Mouse (Mus musculus) liver, postnatal 0 days (tissue): ENCODE data around the gene Pappa. TPM values are rescaled to one million over a fixed set of nuclear protein-coding genes. Genes with fewer than 3 reads are reported as not detected.

Experiments
- ATAC-seq: fragments of 200-750 bp; cut with Nextera tagmentation; 2 replicates; pipeline ENCODE4 v1.8.0; 2017; ENCODE audit warnings: mild to moderate bottlenecking, moderate library complexity
- DNase-seq: peaks from one replicate; pipeline ENCODE4 v3.0.0-alpha.2; 2016
- H3K27ac ChIP-seq: fragments of 300-500 bp; sonication (generic); 2 replicates; pipeline ENCODE4 v1.5.1; 2014; ENCODE audit warnings: antibody characterized with exemption, moderate library complexity, mild to moderate bottlenecking, low read depth
- H3K27me3 ChIP-seq: fragments of 300-500 bp; sonication (generic); 2 replicates; pipeline ENCODE4 v1.6.1; 2014; ENCODE audit warnings: low read length, control low read depth, mixed read lengths; ENCODE audit not compliant: insufficient read depth
- H3K36me3 ChIP-seq: fragments of 300-500 bp; sonication (generic); replicated peaks from 2 replicates; pipeline ENCODE4 v1.6.1; 2014; ENCODE audit warnings: mild to moderate bottlenecking, control low read depth, low read length, moderate library complexity, mixed read lengths; ENCODE audit not compliant: insufficient read depth
- H3K4me1 ChIP-seq: fragments of 300-500 bp; sonication (generic); 2 replicates; pipeline ENCODE4 v1.6.1; 2014; ENCODE audit warnings: antibody characterized with exemption, mild to moderate bottlenecking, control low read depth; ENCODE audit not compliant: insufficient read depth
- H3K4me2 ChIP-seq: fragments of 300-500 bp; sonication (generic); 2 replicates; pipeline ENCODE4 v1.6.1; 2014; ENCODE audit warnings: low read depth, mild to moderate bottlenecking, low read length, moderate library complexity, mixed read lengths
- H3K4me3 ChIP-seq: fragments of 300-500 bp; sonication (generic); 2 replicates; pipeline ENCODE4 v1.5.1; 2014; ENCODE audit warnings: low read depth, low read length
- H3K9ac ChIP-seq: fragments of 300-500 bp; sonication (generic); replicated peaks from 2 replicates; pipeline ENCODE4 v1.6.1; 2014; ENCODE audit warnings: mild to moderate bottlenecking, moderate library complexity
- H3K9me3 ChIP-seq: fragments of 300-500 bp; sonication (generic); 2 replicates; pipeline ENCODE4 v1.6.1; 2016; ENCODE audit warnings: mild to moderate bottlenecking, control low read depth, low read length, mixed read lengths
- CTCF ChIP-seq: sonication (generic); IDR thresholded peaks from 2 replicates; pipeline ENCODE4 v1.5.1; 2016; ENCODE audit warnings: antibody characterized with exemption, low read depth
- EP300 ChIP-seq: IDR thresholded peaks from 2 replicates; pipeline ENCODE4 v1.6.1; 2016; ENCODE audit warnings: antibody characterized with exemption, low read depth, mild to moderate bottlenecking
- WGBS: fragments of 180-500 bp; shearing (Covaris S2); extraction: QIAGEN DNeasy Blood & Tissue Kit; methylation state at CpG from one replicate; pipeline ENCODE4 v1.1.7; 2014; ENCODE audit not compliant: insufficient replicate concordance; 5-methylcytosine and 5-hydroxymethylcytosine counted together
- polyA plus RNA-seq: library from polyadenylated mRNA; unstranded; fragments of >200 nt; fragmentation: Nextera tagmentation; extraction: Ambion mirVana; gene quantifications from 2 replicates; pipeline ENCODE4 v1.2.1, GENCODE M21; 2015

Pappa gene
- polyA plus RNA-seq, 1 experiment from 2014 or later: 0.01 TPM

DNA sequence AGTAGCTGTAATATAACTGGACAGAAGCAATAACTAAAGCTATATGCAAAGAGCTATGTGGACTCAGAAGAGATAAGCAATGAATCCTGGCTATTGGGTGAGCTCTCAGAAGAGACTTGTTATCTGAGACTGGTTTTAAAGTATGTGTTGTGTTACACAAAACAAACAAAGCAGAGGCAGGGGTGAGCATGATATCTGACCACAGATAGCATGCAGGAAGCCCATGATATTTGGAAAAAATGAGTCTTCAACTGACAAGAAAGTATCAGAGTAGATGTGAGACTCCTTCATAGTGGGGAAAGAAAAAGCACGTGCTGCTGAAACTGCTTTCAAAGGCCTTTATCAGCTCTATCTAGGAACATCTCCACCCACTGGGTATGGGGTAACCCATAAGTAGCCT is 161.2 kb downstream of the Pappa start:
- no peak overlapping the region for H3K4me2 ChIP-seq
- no peaks in the 10 kb centered on the region for H3K36me3 ChIP-seq
- no peak overlapping the region for H3K27ac ChIP-seq
- DNase-seq (no peak), ATAC-seq (no peak)
- WGBS: 25% methylated on average over 1 of the region's 1 CpGs
- no peaks in the 10 kb centered on the region for H3K4me1 ChIP-seq
- H3K27me3 ChIP-seq: no peaks in the 10 kb centered on the region
- TF ChIP-seq CTCF: no peak
- no peak for TF ChIP-seq EP300
- H3K4me3 ChIP-seq: no peak overlapping the region
- H3K9ac ChIP-seq: no peak overlapping the region
- no peaks in the 10 kb centered on the region for H3K9me3 ChIP-seq

DNA sequence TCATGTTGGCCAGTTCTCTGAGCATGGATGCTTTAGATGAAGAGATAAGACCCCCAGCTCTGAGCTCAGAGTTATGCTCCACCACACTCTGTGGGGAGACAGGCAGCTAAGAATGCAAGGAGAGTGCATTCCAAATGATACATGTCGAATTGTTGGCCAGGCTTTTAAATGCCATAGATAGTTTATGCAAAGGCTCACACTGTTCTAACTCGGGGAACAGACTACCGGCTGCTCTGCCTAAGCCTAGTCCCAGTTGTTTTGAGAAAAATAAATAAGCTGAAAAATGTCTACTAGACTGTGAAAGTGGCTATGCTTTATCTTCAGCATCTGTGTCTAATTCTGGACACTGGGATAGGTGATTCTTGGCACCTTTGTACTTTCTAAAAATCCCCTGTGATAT is 165.3 kb downstream of the Pappa start:
- H3K9me3 ChIP-seq: no peaks in the 10 kb centered on the region
- H3K27me3 ChIP-seq: no peaks in the 10 kb centered on the region
- no peak overlapping the region for H3K27ac ChIP-seq
- 63% methylated on average over 3 of the region's 3 CpGs for WGBS
- H3K4me3 ChIP-seq: no peak overlapping the region
- no peak overlapping the region for H3K4me2 ChIP-seq
- no peak for DNase-seq
- no peaks in the 10 kb centered on the region for H3K4me1 ChIP-seq
- no peaks in the 10 kb centered on the region for H3K36me3 ChIP-seq
- H3K9ac ChIP-seq: no peak overlapping the region
- ATAC-seq: no peak
- no peak for TF ChIP-seq EP300
- no peak for TF ChIP-seq CTCF

DNA sequence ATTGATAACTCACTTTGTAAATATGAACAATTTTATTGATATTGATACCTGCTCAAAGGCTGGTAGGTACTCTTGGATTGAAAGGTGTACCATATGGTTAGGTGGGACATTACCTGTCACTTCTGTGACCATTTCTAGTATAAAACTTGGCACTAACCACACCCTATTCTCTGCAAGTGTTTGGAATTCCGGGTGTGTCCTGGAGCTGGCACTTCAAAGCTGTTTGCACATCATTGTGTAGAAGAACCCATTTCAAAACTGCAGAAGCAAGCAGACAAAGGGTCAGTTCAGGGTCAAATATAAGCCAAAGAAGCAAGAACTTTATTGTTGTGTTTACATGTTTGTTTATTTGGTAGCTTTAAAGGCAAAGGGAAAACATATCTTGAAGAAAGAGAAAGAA is 171.8 kb downstream of the Pappa start:
- Histone ChIP-seq H3K27ac (no peak overlapping the region), H3K9ac (no peak overlapping the region), H3K36me3 (no peaks in the 10 kb centered on the region), H3K9me3 (no peaks in the 10 kb centered on the region), H3K4me1 (peaks cover 9% of the 10 kb centered on the region), H3K27me3 (no peaks in the 10 kb centered on the region), H3K4me2 (no peak overlapping the region), H3K4me3 (no peak overlapping the region)
- 69% methylated on average over 1 of the region's 1 CpGs for WGBS
- ATAC-seq (no peak), DNase-seq (no peak)
- no peak for TF ChIP-seq EP300

DNA sequence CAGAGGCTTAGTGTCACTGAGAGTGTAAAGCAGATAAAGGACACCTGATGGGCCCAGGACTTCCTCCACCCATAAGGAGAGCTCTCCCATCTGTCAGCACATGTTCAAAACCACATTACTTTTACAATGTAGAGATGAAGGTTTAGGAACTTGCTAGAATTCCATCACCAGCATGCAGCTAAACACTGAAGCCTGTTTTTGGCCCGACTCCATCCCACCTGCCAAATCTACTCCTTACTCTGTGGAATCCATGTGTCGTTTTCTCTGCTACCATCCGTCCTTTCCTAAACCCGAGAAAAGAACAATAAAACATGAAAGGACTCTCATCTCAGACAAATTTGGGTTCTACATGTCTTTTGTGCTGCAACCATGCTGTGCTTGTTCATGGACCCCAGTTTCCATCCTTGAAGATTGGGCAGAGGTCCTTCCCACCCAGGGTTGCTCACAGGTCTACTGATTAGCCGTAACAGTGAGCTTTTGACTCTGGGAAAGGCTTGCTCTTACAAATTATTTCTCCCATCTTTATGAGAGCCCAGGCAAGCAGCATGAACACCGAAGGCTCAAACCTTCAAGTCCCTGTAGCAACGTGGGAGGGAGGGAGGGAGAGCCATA is 172.5 kb downstream of the Pappa start:
- Histone ChIP-seq H3K27me3 (no peaks in the 10 kb centered on the region), H3K9me3 (no peaks in the 10 kb centered on the region), H3K27ac (no peak overlapping the region), H3K9ac (no peak overlapping the region), H3K4me1 (peaks cover 9% of the 10 kb centered on the region), H3K4me3 (no peak overlapping the region), H3K36me3 (no peaks in the 10 kb centered on the region), H3K4me2 (no peak overlapping the region)
- no peak for DNase-seq
- 72% methylated on average over 7 of the region's 7 CpGs for WGBS
- no peak for ATAC-seq
- no peak for TF ChIP-seq CTCF
- TF ChIP-seq EP300: no peak

DNA sequence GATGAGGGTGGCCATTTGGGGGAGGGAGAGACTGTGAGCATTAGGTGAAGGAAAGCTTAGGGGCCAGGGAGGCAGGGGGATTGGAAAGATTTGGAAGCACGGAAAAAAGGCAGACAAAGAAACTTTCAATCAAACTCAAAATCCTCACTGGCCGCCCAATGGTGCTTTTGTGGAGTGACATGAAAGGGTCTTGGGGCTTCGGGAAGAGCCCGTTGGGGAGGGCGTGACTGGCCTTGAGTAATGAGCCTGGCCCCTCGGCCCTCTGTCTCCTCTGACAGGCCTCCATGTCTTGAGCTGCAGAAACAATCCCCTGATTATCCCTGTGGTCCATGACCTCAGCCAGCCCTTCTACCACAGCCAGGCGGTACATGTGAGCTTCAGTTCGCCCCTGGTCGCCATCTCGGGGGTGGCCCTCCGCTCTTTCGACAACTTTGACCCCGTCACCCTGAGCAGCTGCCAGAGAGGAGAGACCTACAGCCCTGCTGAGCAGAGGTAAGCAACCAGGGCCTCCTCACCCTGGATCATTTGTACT is 173.1 kb downstream of the Pappa start:
- no peak overlapping the region for H3K4me2 ChIP-seq
- H3K27me3 ChIP-seq: no peaks in the 10 kb centered on the region
- no peak overlapping the region for H3K27ac ChIP-seq
- WGBS: 66% methylated on average over 13 of the region's 13 CpGs
- ATAC-seq: no peak
- H3K36me3 ChIP-seq: no peaks in the 10 kb centered on the region
- no peaks in the 10 kb centered on the region for H3K9me3 ChIP-seq
- no peak for DNase-seq
- H3K4me3 ChIP-seq: no peak overlapping the region
- TF ChIP-seq CTCF: no peak
- TF ChIP-seq EP300: no peak
- H3K9ac ChIP-seq: no peak overlapping the region
- peaks cover 9% of the 10 kb centered on the region for H3K4me1 ChIP-seq

DNA sequence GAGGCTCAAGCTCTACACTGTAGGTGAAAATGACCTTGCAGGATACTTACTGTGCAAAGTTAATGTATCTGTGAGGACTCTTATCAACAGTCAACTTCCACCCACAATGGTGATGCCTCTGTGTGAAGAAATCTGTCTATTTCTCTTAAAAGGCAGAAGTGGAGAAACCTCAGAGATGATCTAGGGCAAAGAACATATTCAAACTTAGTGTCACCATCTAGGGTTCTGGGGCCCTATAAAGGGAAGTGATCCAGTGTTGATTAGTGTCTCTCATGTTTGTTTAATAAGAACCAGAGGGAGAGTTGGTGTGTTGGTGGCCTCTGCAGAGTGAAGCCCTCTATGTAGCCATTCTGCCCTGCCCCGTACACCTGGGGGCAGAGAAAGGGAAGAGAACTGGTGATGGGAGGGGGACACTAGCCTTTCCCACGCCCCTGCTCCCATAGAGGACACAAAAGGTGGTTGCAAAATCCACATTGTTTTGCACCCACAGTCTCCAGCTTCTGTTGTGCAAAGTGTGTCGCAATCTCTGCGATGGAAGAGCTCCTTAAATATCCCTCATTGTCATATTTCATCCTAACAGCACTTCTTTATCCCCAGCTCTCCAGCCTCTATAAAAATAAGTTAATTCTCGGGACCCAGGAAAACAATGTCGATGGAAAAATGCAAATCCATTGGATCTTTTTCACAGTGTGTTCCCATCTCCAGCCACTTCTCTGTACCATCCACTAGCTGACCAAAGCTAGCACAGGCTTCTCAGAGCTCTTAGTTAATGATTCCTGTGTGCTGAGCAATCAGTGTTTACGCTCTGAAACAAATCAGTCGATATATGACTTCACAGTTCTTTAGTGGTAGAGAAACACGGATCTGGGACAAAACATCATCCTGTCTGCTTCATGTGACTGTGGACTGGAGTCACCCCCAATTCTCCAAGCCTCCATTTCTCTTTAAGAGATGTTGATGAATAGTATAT is 174.5 kb downstream of the Pappa start:
- peak; percentile 52; the same call in 1 of the 2 replicates for TF ChIP-seq EP300
- 0 out of 2 replicates have a peak, but pooled peaks have one; percentile 12 for TF ChIP-seq CTCF
- H3K9ac ChIP-seq: no peak overlapping the region
- peak; percentile 95 for ATAC-seq
- H3K36me3 ChIP-seq: no peaks in the 10 kb centered on the region
- H3K4me1 ChIP-seq: peaks cover 12% of the 10 kb centered on the region
- peak overlapping the region; percentile 86 for H3K27ac ChIP-seq
- peak; percentile 29 for DNase-seq
- H3K27me3 ChIP-seq: no peaks in the 10 kb centered on the region
- 50% methylated on average over 9 of the region's 9 CpGs for WGBS
- no peaks in the 10 kb centered on the region for H3K9me3 ChIP-seq
- H3K4me2 ChIP-seq: peak overlapping the region; percentile 13; the same call in 1 of the 2 replicates
- H3K4me3 ChIP-seq: no peak overlapping the region
